Mouse (Mus musculus) left cerebral cortex, postnatal 14 days (tissue): ENCODE data around the gene Dpy19l3. TPM values are rescaled to one million over a fixed set of nuclear protein-coding genes. Genes with fewer than 3 reads are reported as not detected.

Experiments
- DNase-seq, 2 experiments: peaks; one replicate each; pipeline ENCODE4 v3.0.0; 2021 to 2022; ENCODE audit warnings: low spot score in 2 of 2, mixed read lengths in 1 of 2
- intact Hi-C: fragments of 180-260 bp; cut with DNase I; formaldehyde crosslinking; loops from one replicate; pipeline ENCODE4 v1.15.1; 2025
- long read RNA-seq, 2 experiments: library from polyadenylated mRNA; stranded (forward); transcript quantifications; one replicate each; pipeline ENCODE4 v2.0.0; 2021
- total RNA-seq, 2 experiments: library from RNA; stranded (reverse); gene quantifications; 2 replicates each; pipeline ENCODE4 v1.2.3; 2021

Dpy19l3 gene
- 10 to 100 TPM; 58.7 to 61.6 TPM for total RNA-seq
- long read RNA-seq, experiment 1, partial matches to known transcripts, result 2 of 6 reads
- long read RNA-seq, experiment 1, other reads (novel, unspliced or antisense), result 4 of 6 reads
- long read RNA-seq, experiment 2, full-length matches to known transcripts, result 1 of 9 reads
- long read RNA-seq, experiment 2, partial matches to known transcripts, result 3 of 9 reads
- long read RNA-seq, experiment 2, other reads (novel, unspliced or antisense), result 5 of 9 reads

DNA sequence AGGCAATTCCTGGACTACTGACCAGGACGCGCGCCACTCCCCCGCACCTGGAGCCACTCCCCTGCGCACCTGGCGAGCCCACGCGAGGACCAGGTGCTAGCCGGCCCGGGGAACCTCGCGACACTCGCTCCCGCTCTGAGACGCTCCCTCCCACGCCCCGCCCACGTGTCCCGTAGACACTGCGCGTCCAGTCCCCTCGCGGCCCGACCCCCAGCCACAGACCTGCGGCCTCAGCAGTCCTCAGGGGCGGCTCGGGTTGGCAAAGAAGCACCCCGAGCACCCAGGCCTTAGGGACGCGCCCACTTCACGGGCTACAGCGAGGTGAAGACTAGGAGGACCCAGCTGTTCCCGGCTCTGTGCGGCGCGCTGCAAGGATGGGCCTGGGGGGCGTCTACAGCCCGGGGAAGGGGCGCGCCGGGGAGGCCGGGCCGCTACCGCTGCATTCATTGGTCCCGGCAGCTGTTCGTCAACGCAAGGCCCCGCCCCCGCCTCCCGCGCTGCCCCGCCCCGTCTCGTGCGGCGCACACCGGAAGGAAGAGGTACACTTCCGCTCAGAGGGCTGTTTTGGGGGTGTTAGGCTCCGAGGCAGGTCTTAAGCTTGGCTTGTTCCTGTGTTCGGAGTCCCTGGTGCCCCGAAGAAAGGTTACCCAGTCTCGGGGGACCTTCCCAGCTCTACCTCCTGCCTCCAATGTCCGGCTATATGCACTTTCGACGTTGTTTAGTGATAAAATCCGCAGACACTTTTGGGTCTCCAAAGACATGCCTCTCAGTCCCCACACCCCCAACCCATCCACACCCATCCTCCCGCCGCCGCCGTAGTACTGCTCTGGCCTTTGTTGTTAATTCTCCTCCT lies at the start of gene Dpy19l3:
Gene Dpy19l3, minus strand, starts transcription at position 422 of the 853 bp plus-strand sequence.
- intact Hi-C loops, result loop anchor here (5.0 kb wide), 1 partner anchor 102 kb away; no protein-coding TSS in a partner anchor
- peak; percentile 83 to 91 for DNase-seq

DNA sequence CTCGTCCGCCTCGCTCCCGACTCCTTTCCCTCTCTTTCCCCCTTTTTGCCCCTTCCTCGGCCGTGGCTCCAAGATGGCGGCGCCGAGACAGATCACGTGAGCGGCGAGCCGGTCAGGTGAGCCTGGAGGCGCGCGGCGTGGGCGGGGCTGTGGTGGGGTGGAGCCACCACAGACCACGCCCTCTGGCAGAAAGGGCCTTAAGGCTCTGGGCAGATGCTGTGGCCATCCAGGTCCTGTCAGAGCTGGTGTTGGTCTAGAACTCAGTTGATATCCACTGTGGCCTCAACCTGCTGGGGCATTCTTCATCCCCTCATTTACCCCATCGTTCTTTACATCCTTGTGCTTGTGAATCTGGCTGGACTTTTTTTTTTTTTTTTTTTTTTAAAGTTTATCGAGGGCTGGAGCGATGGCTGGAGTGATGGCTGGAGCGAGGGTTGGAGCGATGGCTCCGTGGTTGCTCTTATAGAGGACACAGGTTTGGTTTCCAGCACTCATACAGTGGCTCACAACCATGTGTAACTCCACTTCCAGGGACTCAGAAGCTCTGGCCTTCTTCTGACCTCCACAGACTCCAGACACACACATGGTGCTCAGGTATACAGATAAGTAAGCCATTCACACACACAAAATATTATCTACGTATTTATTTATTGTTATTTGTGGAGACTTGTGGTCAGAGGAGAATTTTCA lies 48.8 kb upstream of the Dpy19l3 start, which contains the start of gene Zfp507:
Gene Zfp507, minus strand, starts transcription at position 98 of the 690 bp plus-strand sequence.
- intact Hi-C loops, result no loop called here

DNA sequence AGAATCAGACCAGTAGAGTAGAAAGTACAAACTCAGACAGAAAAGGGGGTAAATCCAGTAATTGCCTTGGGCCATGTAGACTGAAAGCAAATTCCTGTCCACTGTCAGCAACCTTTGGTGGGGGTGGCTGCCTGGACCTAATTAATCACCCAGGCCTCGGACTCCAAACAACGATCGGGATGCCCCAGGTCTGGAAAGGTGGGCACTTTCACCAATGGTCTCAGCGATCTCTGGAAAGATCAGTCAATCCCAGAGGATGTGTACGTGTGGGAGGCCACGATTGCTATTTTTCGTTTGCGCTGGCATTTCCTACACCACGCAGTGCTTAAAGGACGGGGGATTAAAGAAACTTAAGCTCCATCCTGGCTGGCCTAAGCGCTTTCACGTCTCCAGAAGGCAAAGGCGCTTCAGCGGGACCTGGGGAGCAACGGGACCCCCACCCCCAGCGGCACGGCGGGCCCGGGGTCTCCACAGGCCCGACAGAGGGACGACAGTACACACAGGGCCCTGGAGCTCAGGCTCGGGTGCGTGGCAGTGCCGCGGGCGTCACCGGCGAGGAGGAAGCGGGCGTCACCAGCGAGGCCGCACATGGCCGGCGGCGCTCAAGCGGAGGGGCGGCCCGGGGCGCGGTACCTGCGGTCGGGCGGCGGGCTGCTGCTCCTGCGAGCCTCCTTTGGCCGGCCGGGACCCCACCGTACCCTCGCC lies 48.1 kb upstream of the Dpy19l3 start:
- no peak for DNase-seq

More for the DNA sequence above, 48.8 kb upstream of the Dpy19l3 start, which contains the start of gene Zfp507:
- DNase-seq, result peak; percentile 87 to 88

DNA sequence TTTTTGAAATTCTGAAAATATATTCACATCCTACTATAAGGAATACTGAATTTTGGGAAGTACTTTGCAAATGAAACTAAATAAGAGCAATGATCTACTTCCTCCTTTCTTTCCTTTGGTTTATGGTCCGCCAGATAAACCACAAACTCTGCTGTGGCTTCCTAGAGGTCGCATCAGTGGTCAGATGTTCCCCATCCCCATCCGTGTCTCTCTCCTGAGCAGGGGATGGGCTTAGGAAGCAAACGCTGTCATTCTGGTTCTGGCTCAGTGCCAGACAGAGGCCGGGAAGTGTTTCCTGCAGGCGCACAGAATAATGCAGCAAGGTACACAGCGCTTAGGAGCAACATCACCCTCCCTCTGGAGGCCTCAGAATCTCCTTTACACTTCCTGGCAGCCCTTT lies 41.9 kb upstream of the Dpy19l3 start:
- intact Hi-C loops, result no loop called here
- no peak for DNase-seq

More for the DNA sequence above, 48.1 kb upstream of the Dpy19l3 start:
- intact Hi-C loops, result no loop called here

DNA sequence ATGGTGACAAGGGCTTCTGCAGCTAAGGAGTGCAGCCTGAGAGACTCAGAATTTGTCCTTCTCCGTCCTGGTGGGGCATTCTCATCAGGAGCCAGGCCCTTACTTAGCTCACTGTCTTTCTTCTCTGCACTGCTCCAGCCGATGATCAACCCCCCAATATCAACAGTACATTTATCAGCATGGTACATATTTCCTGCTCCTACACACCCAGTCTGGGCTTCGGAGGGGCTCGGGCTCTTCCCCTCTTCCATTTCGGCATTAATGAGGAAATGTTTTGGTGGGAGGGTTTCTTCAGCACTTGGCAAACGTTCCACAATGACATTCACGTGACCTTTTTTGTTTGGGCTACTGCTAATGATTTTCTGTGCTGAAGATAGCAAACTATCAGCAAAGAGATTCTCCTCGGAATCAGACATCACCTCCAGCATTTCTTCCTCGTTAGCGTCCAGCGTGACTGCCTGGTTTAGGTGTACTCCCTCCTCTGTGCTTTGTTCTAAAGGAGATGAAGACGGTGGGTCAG lies 40.0 kb upstream of the Dpy19l3 start:
- DNase-seq, result no peak
- intact Hi-C loops, result no loop called here

DNA sequence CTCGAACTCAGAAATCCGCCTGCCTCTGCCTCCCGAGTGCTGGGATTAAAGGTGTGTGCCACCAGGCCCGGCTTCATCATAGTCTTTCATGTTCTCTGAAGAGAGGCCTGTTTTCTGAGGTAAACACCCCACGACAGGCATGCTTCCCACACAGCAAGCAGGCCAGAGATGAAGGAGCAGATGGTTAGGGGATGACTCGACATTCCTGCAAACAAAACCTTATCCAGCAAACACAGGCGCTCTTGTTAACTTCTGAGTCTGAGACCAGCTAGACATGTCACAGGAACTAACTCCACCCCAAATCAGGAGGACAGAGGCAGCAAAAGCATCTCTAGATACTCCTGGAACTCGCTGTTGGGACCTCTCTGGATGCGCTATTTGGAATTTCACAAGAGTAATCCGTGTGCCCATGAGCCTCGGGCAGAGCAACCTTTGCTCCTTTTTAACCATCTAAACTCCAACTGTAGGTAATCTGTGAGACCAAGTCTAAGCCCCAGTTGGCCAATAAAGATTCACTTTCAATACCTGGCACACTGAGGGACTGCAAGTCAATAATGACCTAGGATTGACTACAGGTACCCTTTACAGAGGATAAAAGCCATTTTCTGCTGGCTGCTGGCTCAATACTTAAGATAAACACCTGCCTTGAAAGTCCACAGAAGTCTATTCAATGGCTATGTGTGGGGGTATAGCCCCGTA lies 38.0 kb upstream of the Dpy19l3 start:
- intact Hi-C loops, result no loop called here
- no peak for DNase-seq

DNA sequence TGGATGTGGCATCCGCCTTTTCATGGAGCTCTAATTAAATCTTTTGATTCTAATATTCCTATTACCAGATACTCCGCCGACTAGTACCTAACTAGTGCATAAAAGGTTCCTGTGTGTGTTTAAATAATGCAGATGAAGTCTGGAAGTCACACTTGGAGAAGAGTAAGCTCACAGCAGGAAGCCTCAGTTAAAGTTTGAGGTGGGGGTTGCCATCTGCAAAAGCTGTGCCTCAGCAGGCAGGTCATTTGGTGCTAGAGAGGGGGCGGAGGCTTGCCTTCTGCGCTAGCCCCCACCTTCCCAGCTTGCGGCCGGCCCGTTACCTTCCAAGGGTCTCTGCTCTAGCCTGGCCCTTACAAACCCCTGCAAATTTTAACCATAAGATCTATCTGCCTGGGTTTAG lies 36.7 kb upstream of the Dpy19l3 start:
- no peak for DNase-seq
- intact Hi-C loops, result no loop called here

DNA sequence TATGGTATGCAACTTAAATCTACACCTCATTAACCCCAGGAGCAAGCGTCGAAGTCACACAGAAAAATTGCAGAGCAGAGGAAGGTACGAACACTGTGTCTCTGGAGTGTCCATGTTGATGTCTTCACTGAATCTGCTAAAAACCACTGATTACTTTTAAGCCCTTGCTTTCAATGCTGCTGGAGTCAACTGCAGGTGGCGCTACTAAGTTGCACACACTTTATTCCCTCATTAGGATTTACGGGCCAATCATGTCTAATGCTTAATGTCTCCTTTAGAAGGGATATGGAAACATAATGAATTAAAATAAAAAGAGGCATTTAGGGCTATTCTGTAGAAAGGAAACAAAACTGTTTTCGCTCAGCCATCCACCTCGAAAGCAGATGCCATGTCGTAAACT lies 35.9 kb upstream of the Dpy19l3 start:
- intact Hi-C loops, result no loop called here
- DNase-seq, result peak in 1 of 2 experiments; percentile 39

DNA sequence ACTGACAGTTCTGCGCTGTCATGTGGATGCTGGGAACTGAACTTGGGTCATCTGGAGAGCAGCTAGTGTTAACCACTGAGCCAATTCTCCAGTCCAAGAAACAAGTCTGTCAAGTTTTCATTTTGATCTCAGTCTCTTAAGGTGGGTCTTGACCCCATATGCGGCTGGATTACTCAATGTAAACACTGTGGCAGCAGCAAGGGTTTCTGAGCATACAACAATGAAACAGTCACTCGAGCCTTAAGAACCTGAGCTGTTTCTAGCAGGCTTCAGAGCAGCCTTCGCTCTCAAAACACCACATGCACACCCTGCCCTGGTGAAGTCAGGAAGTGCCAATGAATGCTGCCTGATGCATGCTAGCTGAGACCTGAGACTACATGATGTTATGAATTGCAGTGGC lies 31.3 kb upstream of the Dpy19l3 start:
- intact Hi-C loops, result no loop called here
- DNase-seq, result no peak

DNA sequence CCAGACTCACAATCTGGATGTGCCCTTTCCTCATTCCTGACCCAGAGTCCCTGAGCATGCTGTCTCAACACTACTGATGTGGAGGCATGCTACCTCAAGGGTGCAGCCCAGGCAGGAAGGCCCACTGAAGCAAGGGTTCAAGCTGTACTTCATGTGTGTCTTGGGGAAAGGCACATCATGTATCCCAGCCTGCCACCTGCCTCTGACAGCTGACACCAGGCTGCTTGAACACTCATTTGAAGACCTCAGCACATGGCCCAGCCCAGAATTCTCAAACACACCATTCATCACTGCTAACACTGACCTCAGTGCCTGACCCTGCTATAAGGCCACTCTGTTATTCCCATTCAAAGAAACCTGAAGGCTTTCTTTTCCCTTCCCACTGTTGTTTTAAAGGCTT lies 28.0 kb upstream of the Dpy19l3 start:
- intact Hi-C loops, result no loop called here
- no peak for DNase-seq

DNA sequence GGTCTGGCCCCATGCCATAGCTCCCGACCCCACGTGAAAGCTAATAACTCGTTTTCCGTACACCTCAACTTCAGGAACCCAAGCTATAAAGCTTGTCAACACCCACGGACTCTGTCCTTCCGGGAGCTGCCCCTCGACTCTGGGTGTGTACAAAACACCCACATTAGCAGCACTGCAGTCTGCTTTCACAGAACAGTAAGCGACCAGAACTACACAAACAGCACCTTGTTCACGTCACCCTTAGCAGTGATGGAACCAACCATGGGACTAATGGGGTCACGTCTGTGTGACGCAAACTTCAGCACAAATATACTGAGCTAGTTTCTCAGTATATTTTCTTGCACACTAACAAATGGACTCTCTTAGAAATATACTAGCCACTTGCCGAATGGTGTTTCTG lies 19.9 kb upstream of the Dpy19l3 start:
- intact Hi-C loops, result no loop called here
- no peak for DNase-seq

DNA sequence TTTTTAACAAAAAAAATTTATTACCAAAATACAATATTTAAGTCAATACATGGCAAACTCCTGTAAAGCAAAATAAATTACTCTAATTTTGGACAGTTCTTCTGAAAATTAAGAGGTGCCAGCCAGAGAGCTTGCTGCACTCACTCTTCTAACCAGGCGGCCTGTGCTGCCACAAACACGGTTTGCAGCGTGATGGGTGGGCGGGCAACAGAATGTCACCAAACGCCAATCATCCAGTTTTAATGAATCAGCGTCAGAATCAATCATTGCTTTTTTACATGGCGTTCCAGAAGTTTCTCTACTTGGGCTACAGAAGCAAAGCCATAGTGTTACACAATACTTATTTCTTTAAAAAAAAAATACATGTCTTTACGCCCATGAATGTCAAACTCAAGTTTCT lies 18.1 kb upstream of the Dpy19l3 start:
- intact Hi-C loops, result no loop called here
- no peak for DNase-seq

DNA sequence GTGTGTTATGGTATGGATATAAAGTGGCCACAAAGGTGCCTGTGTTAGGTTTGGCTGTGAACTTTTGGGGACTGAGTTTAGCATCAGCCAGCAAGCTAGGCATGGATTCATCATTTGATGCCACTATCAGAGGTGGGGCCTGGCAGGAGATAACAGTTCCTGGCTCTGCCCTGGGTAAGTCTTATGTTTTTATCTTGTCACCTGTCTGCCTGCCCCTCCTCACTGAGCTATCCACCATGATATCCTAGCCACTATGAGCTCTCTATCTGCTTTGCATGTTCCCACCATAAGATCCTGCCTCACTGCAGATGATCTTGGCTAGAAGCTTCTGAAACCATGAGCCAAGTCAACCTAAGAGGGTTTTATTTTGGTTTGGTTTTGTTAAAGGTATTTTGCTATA lies 16.9 kb upstream of the Dpy19l3 start:
- DNase-seq, result no peak
- intact Hi-C loops, result no loop called here

DNA sequence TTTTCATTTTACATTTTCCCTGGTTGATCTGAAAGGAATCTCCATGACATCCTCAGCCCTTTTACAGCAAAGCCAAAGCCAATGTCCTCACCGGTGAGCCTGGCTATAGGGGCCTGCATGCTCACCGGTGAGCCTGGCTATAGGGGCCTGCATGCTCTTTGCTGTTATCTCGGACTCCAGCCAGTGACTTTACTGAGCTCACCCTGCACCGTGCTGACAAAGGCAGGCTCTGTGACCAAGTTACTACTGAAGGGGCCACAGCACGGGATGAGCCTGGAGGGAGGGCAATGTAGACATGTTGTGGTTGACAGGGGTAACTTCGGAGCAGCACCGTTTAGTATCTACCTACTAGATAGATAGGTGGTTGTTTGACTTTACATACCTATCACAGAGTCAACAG lies 15.9 kb upstream of the Dpy19l3 start:
- no peak for DNase-seq
- intact Hi-C loops, result no loop called here

DNA sequence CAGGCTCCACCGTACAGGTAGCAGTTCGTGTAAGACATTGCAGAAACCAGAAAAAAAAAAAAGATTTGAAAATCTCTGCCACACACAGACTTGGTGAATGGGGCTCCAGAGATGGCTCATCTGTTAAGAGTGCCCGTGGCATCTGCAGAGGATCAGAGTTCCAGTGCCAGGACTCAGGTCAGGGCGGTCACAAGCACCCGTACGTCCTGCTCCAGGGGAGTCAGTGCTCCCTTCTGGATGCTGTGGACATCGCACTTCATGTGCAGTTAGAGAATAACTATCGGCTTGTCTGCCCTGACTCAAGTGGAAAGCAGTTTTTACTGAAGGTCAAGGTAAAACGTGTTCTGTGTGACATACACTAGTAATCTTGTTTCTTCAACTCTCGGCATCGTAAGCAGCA lies 10.2 kb upstream of the Dpy19l3 start:
- intact Hi-C loops, result no loop called here
- no peak for DNase-seq

DNA sequence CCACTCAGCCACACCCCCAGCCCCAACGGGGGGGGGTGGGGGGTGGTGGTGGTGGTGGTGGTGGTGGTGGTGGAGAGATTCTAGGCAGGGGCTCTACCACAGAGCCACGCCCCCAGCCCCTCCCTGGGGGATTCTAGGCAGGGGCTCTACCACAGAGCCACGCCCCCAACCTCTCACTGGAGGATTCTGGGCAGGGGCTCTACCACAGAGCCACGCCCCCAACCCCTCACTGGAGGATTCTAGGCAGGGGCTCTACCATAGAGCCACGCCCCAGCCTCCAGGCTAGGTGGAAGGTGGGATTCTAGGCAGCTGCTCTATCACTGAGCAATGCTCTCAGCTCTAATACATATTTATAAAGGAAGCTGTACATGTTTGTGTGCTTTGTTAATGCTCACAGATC lies 7.5 kb upstream of the Dpy19l3 start:
- no peak for DNase-seq
- intact Hi-C loops, result no loop called here

DNA sequence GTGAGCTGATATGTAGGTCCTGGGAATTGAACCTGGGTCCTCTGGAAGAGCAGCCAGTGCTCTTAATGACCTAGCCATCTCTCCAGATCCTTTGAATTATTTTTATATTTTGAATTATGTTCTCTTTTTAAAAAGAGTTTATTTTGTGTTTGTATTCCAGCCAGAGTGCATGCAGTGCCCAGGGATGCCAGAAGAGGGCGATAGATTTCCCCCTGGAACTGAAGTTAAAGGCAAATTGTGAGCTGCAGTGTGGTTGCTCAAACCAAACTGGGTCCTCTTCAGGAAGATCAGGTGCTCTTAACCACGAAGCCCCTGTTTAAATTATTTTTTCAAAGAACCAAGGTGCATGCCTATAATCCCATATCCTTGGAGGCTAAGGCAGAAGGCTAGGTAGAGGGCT lies 5.3 kb upstream of the Dpy19l3 start:
- no peak for DNase-seq
- intact Hi-C loops, result no loop called here

DNA sequence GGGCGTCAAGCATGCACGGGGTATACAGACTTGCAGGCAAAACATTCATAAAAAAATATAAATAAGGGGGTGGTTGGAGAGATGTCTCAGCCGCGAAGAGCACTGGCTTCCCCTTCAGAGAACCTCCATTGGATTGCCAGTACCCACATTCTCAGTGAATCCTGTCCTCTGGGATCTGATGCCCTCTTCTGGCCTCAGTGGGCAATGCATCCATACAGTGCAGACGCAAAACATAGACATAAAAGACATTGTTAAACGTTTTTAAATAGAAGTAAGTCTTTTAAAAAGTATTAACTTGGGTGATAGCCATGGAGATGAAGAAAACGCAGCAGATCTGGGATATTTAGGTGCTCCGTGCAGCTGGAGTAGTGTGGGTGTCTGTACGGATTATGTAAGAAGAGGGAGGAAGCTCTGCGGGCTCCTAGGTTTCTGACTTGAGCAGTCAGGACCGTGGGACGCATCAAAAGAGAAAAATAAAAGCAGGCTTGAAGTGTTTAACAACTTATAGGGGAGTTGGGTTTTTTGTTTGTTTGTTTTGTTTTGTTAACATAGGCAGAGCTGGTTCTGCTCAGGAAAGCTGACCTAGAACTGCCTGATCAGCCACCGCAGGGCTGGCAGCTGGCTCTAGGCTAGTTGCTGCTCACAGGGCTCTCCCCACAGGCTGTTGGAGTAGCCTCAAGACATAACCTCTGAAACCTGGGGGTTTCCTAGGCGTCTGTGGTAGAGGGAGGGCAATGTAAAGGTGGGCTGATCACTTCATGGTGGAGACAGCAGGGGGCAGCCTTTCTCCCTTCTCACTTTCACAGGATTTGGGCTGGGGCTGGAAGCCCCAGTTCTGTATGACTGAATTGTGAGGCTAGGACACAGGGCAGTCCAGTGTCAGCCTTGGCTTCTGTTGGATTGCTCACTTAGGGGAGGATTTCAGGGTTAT lies 2.5 kb upstream of the Dpy19l3 start:
- no peak for DNase-seq
- intact Hi-C loops, result no loop called here
